Mouse (Mus musculus): Measurements from ENCODE around the gene Klhdc8a.
"Not testable (repeated sequence)": the region's sequence is repeated elsewhere in the genome, so short reads cannot be mapped to it uniquely, and the experiment has no call there.

Gene Klhdc8a

GRCm38 (mm10) chr1:132298425-132298800, at the start of gene Klhdc8a:
Klhdc8a (plus strand) TSS chr1:132298626.
- peak; percentile 78 for DNase-seq

GRCm38 (mm10) chr1:132254467-132254866, 44.0 kb upstream of the Klhdc8a start:
- no peak for DNase-seq

GRCm38 (mm10) chr1:132260331-132260730, 38.1 kb upstream of the Klhdc8a start:
- no peak for DNase-seq

- DNase-seq: no peak
These were observed 37.4 kb upstream of the Klhdc8a start for GRCm38 (mm10) chr1:132261058-132261457.

GRCm38 (mm10) chr1:132263618-132264017, 34.8 kb upstream of the Klhdc8a start:
- DNase-seq: no peak

GRCm38 (mm10) chr1:132264577-132264976, 33.8 kb upstream of the Klhdc8a start:
- no peak for DNase-seq

- no peak for DNase-seq
These were observed 33.1 kb upstream of the Klhdc8a start for GRCm38 (mm10) chr1:132265211-132265859.

- DNase-seq: no peak
These were observed 32.5 kb upstream of the Klhdc8a start for GRCm38 (mm10) chr1:132265936-132266335.

GRCm38 (mm10) chr1:132266791-132267557, 31.5 kb upstream of the Klhdc8a start:
- no peak for DNase-seq

- no peak for DNase-seq
These were observed 30.5 kb upstream of the Klhdc8a start for GRCm38 (mm10) chr1:132267959-132268358.

GRCm38 (mm10) chr1:132268418-132269060, 29.9 kb upstream of the Klhdc8a start:
- DNase-seq: no peak

GRCm38 (mm10) chr1:132271237-132271636, 27.2 kb upstream of the Klhdc8a start:
- no peak for DNase-seq

GRCm38 (mm10) chr1:132276694-132277093, 21.7 kb upstream of the Klhdc8a start:
- DNase-seq: no peak

- DNase-seq: no peak
These were observed 21.3 kb upstream of the Klhdc8a start for GRCm38 (mm10) chr1:132277124-132277523.

- DNase-seq: not testable (repeated sequence)
These were observed 17.8 kb upstream of the Klhdc8a start for GRCm38 (mm10) chr1:132280636-132281035.

GRCm38 (mm10) chr1:132281523-132282176, 16.8 kb upstream of the Klhdc8a start:
- DNase-seq: no peak

- no peak for DNase-seq
These were observed 16.3 kb upstream of the Klhdc8a start for GRCm38 (mm10) chr1:132282177-132282536.

- DNase-seq: no peak
These were observed 15.4 kb upstream of the Klhdc8a start for GRCm38 (mm10) chr1:132283018-132283417.

GRCm38 (mm10) chr1:132286735-132287134, 11.7 kb upstream of the Klhdc8a start:
- no peak for DNase-seq

GRCm38 (mm10) chr1:132287445-132287844, 11.0 kb upstream of the Klhdc8a start:
- no peak for DNase-seq

GRCm38 (mm10) chr1:132287991-132288451, 10.4 kb upstream of the Klhdc8a start:
- DNase-seq: no peak

- no peak for DNase-seq
These were observed 8.5 kb upstream of the Klhdc8a start for GRCm38 (mm10) chr1:132289965-132290364.

GRCm38 (mm10) chr1:132290921-132291675, 7.3 kb upstream of the Klhdc8a start:
- DNase-seq: no peak
